Mouse (Mus musculus): ENCODE measurements at regions not wholly inside any gene's neighbourhood (a gene's known extent, or its start where the extent isn't known, plus 50 kb on each side); places are given as distances from the start of the nearest gene placed in this dataset.

GRCm38 (mm10) chr2:61071025-61071424 is 108.0 kb upstream of the Rbms1 start:
- peak overlapping the region; percentile 59; the same call in 1 of the 2 replicates for H3K27ac ChIP-seq
- no peaks in the 10 kb centered on the region for H3K27me3 ChIP-seq (ENCODE audit: insufficient read depth, poor library complexity, severe bottlenecking)
- WGBS, result 22% methylated on average over 3 of the region's 3 CpGs
- no peak for DNase-seq (ENCODE audit: low spot score)
- no peak overlapping the region for H3K4me3 ChIP-seq
- peaks cover 13% of the 10 kb centered on the region for H3K4me1 ChIP-seq
- no peaks in the 10 kb centered on the region for H3K36me3 ChIP-seq
- no peaks in the 10 kb centered on the region for H3K9me3 ChIP-seq

GRCm38 (mm10) chr2:61067877-61068276 is 104.9 kb upstream of the Rbms1 start:
- WGBS, result 87% methylated on average over 2 of the region's 2 CpGs
- H3K27ac ChIP-seq, result no peak overlapping the region
- no peaks in the 10 kb centered on the region for H3K27me3 ChIP-seq (ENCODE audit: insufficient read depth, poor library complexity, severe bottlenecking)
- no peak for DNase-seq (ENCODE audit: low spot score)
- H3K36me3 ChIP-seq, result no peaks in the 10 kb centered on the region
- peaks cover 13% of the 10 kb centered on the region for H3K4me1 ChIP-seq
- no peaks in the 10 kb centered on the region for H3K9me3 ChIP-seq
- no peak overlapping the region for H3K4me3 ChIP-seq

GRCm38 (mm10) chr2:61062125-61062524 is 99.1 kb upstream of the Rbms1 start:
- H3K36me3 ChIP-seq, result no peaks in the 10 kb centered on the region

GRCm38 (mm10) chr2:61060906-61061305 is 97.9 kb upstream of the Rbms1 start:
- H3K9me3 ChIP-seq, result no peaks in the 10 kb centered on the region
- DNase-seq (ENCODE audit: low spot score), result no peak
- no peaks in the 10 kb centered on the region for H3K36me3 ChIP-seq
- WGBS, result 74% methylated on average over 1 of the region's 1 CpGs
- H3K4me1 ChIP-seq, result peaks cover 26% of the 10 kb centered on the region
- H3K27ac ChIP-seq, result no peak overlapping the region
- H3K27me3 ChIP-seq (ENCODE audit: insufficient read depth, poor library complexity, severe bottlenecking), result no peaks in the 10 kb centered on the region
- no peak overlapping the region for H3K4me3 ChIP-seq

More at GRCm38 (mm10) chr2:61062125-61062524, 99.1 kb upstream of the Rbms1 start:
- Histone ChIP-seq H3K27ac (no peak overlapping the region), H3K4me3 (no peak overlapping the region), H3K27me3 (ENCODE audit: insufficient read depth, poor library complexity, severe bottlenecking) (no peaks in the 10 kb centered on the region), H3K4me1 (peaks cover 26% of the 10 kb centered on the region), H3K9me3 (no peaks in the 10 kb centered on the region)
- DNase-seq (ENCODE audit: low spot score), result no peak
- WGBS, result 56% methylated on average over 2 of the region's 2 CpGs

GRCm38 (mm10) chr2:61058545-61059235 is 95.7 kb upstream of the Rbms1 start:
- H3K4me1 ChIP-seq, result peaks cover 26% of the 10 kb centered on the region
- DNase-seq (ENCODE audit: low spot score), result no peak
- no peaks in the 10 kb centered on the region for H3K27me3 ChIP-seq (ENCODE audit: insufficient read depth, poor library complexity, severe bottlenecking)
- no peak overlapping the region for H3K4me3 ChIP-seq
- 40% methylated on average over 6 of the region's 6 CpGs for WGBS
- peak overlapping the region; percentile 17; the same call in 1 of the 2 replicates for H3K27ac ChIP-seq
- H3K36me3 ChIP-seq, result no peaks in the 10 kb centered on the region
- H3K9me3 ChIP-seq, result no peaks in the 10 kb centered on the region

GRCm38 (mm10) chr2:61052296-61052695 is 89.3 kb upstream of the Rbms1 start:
- Histone ChIP-seq H3K4me1 (0 out of 2 replicates have a peak, but pooled peaks cover 5% of the 10 kb centered on the region), H3K9me3 (no peaks in the 10 kb centered on the region), H3K27ac (no peak overlapping the region), H3K4me3 (no peak overlapping the region), H3K27me3 (ENCODE audit: insufficient read depth, poor library complexity, severe bottlenecking) (no peaks in the 10 kb centered on the region), H3K36me3 (no peaks in the 10 kb centered on the region)
- WGBS, result 62% methylated on average over 9 of the region's 9 CpGs
- DNase-seq (ENCODE audit: low spot score), result no peak

- no peak overlapping the region for H3K27ac ChIP-seq
- H3K9me3 ChIP-seq, result no peaks in the 10 kb centered on the region
- no peak for DNase-seq (ENCODE audit: low spot score)
- no peak overlapping the region for H3K4me3 ChIP-seq
- no peaks in the 10 kb centered on the region for H3K27me3 ChIP-seq (ENCODE audit: insufficient read depth, poor library complexity, severe bottlenecking)
- WGBS, result 83% methylated on average over 8 of the region's 8 CpGs
- no peaks in the 10 kb centered on the region for H3K36me3 ChIP-seq
- 0 out of 2 replicates have a peak, but pooled peaks cover 5% of the 10 kb centered on the region for H3K4me1 ChIP-seq
Observed at GRCm38 (mm10) chr2:61051808-61052207, 88.8 kb upstream of the Rbms1 start.

GRCm38 (mm10) chr2:61046111-61046767 is 83.2 kb upstream of the Rbms1 start:
- H3K4me1 ChIP-seq, result peaks cover 13% of the 10 kb centered on the region
- WGBS, result 60% methylated on average over 5 of the region's 5 CpGs
- H3K27me3 ChIP-seq (ENCODE audit: insufficient read depth, poor library complexity, severe bottlenecking), result no peaks in the 10 kb centered on the region
- no peaks in the 10 kb centered on the region for H3K36me3 ChIP-seq
- no peaks in the 10 kb centered on the region for H3K9me3 ChIP-seq
- DNase-seq (ENCODE audit: low spot score), result no peak
- H3K27ac ChIP-seq, result peak overlapping the region; percentile 25; the same call in 1 of the 2 replicates
- H3K4me3 ChIP-seq, result no peak overlapping the region

GRCm38 (mm10) chr2:61045467-61045866 is 82.5 kb upstream of the Rbms1 start:
- 77% methylated on average over 6 of the region's 6 CpGs for WGBS

GRCm38 (mm10) chr2:61032920-61033319 is 69.9 kb upstream of the Rbms1 start:
- H3K9me3 ChIP-seq, result no peaks in the 10 kb centered on the region
- DNase-seq (ENCODE audit: low spot score), result no peak
- no peak overlapping the region for H3K4me3 ChIP-seq
- H3K27me3 ChIP-seq (ENCODE audit: insufficient read depth, poor library complexity, severe bottlenecking), result no peaks in the 10 kb centered on the region
- no peaks in the 10 kb centered on the region for H3K36me3 ChIP-seq
- H3K4me1 ChIP-seq, result no peaks in the 10 kb centered on the region
- no peak overlapping the region for H3K27ac ChIP-seq
- 85% methylated on average over 1 of the region's 1 CpGs for WGBS

More at GRCm38 (mm10) chr2:61045467-61045866, 82.5 kb upstream of the Rbms1 start:
- H3K36me3 ChIP-seq, result no peaks in the 10 kb centered on the region
- DNase-seq (ENCODE audit: low spot score), result no peak
- H3K9me3 ChIP-seq, result no peaks in the 10 kb centered on the region
- H3K27ac ChIP-seq, result no peak overlapping the region
- H3K4me3 ChIP-seq, result no peak overlapping the region
- no peaks in the 10 kb centered on the region for H3K27me3 ChIP-seq (ENCODE audit: insufficient read depth, poor library complexity, severe bottlenecking)
- H3K4me1 ChIP-seq, result peaks cover 13% of the 10 kb centered on the region

- H3K4me3 ChIP-seq, result no peak overlapping the region
- no peak overlapping the region for H3K27ac ChIP-seq
- H3K4me1 ChIP-seq, result no peaks in the 10 kb centered on the region
- H3K27me3 ChIP-seq (ENCODE audit: insufficient read depth, poor library complexity, severe bottlenecking), result no peaks in the 10 kb centered on the region
- WGBS, result 82% methylated on average over 2 of the region's 2 CpGs
- DNase-seq (ENCODE audit: low spot score), result no peak
- no peaks in the 10 kb centered on the region for H3K9me3 ChIP-seq
- no peaks in the 10 kb centered on the region for H3K36me3 ChIP-seq
Observed at GRCm38 (mm10) chr2:61029706-61030105, 66.7 kb upstream of the Rbms1 start.

- H3K4me1 ChIP-seq, result no peaks in the 10 kb centered on the region
- no peak overlapping the region for H3K4me3 ChIP-seq
- WGBS, result 76% methylated on average over 2 of the region's 2 CpGs
- H3K36me3 ChIP-seq, result no peaks in the 10 kb centered on the region
- H3K9me3 ChIP-seq, result no peaks in the 10 kb centered on the region
- DNase-seq (ENCODE audit: low spot score), result no peak
- no peak overlapping the region for H3K27ac ChIP-seq
- H3K27me3 ChIP-seq (ENCODE audit: insufficient read depth, poor library complexity, severe bottlenecking), result no peaks in the 10 kb centered on the region
Observed at GRCm38 (mm10) chr2:61028578-61028977, 65.6 kb upstream of the Rbms1 start.

GRCm38 (mm10) chr2:61027686-61028085 is 64.7 kb upstream of the Rbms1 start:
- H3K36me3 ChIP-seq, result no peaks in the 10 kb centered on the region
- no peak overlapping the region for H3K27ac ChIP-seq
- 86% methylated on average over 4 of the region's 4 CpGs for WGBS
- H3K9me3 ChIP-seq, result no peaks in the 10 kb centered on the region
- peaks cover 7% of the 10 kb centered on the region; the same call in 1 of the 2 replicates for H3K27me3 ChIP-seq (ENCODE audit: insufficient read depth, poor library complexity, severe bottlenecking)
- DNase-seq (ENCODE audit: low spot score), result no peak
- no peaks in the 10 kb centered on the region for H3K4me1 ChIP-seq
- no peak overlapping the region for H3K4me3 ChIP-seq
